Mouse (Mus musculus): ENCODE measurements around the gene Eapp. TPM values are rescaled to one million over a fixed set of nuclear protein-coding genes. Genes with fewer than 3 reads are reported as not detected.
"Not testable (repeated sequence)": the region's sequence is repeated elsewhere in the genome, so short reads cannot be mapped to it uniquely, and the experiment has no call there.

The Eapp gene
- polyA plus RNA-seq, 1 experiment: 7.1 TPM

- Histone ChIP-seq H3K27me3 (ENCODE audit: control insufficient read depth, insufficient read depth, low read length) (no peaks in the 10 kb centered on the region), H3K36me3 (ENCODE audit: control insufficient read depth, insufficient read depth, low read length) (peaks cover 2% of the 10 kb centered on the region; the same call in 1 of the 2 replicates), H3K27ac (ENCODE audit: insufficient read depth, low read length) (no peak overlapping the region), H3K4me1 (ENCODE audit: control insufficient read depth, insufficient read depth, insufficient read length) (no peaks in the 10 kb centered on the region), H3K4me3 (ENCODE audit: extremely low read depth, insufficient read depth, insufficient read length) (no peak overlapping the region)
- DNase-seq (ENCODE audit: low read depth in 1 of 2, low spot score in 2 of 2): no peak
- 91% methylated on average over 6 of the region's 6 CpGs for WGBS
- TF ChIP-seq CTCF (IDR thresholded peaks at IDR 0.05; ENCODE audit: extremely low read depth, insufficient read depth, insufficient read length, insufficient replicate concordance): no peak
Observed at GRCm38 (mm10) chr12:54665526-54665925, 30.2 kb downstream of the Eapp start.

- H3K4me1 ChIP-seq (ENCODE audit: control insufficient read depth, insufficient read depth, insufficient read length); H3K4me3 ChIP-seq (ENCODE audit: extremely low read depth, insufficient read depth, insufficient read length); H3K27me3 ChIP-seq (ENCODE audit: control insufficient read depth, insufficient read depth, low read length); DNase-seq (ENCODE audit: low read depth in 1 of 2, low spot score in 2 of 2); H3K36me3 ChIP-seq (ENCODE audit: control insufficient read depth, insufficient read depth, low read length); H3K27ac ChIP-seq (ENCODE audit: insufficient read depth, low read length): not testable (repeated sequence)
- 87% methylated on average over 5 of the region's 5 CpGs for WGBS
Observed at GRCm38 (mm10) chr12:54661470-54661869, 34.2 kb downstream of the Eapp start.

- Histone ChIP-seq H3K27me3 (ENCODE audit: control insufficient read depth, insufficient read depth, low read length) (no peaks in the 10 kb centered on the region), H3K36me3 (ENCODE audit: control insufficient read depth, insufficient read depth, low read length) (no peaks in the 10 kb centered on the region), H3K27ac (ENCODE audit: insufficient read depth, low read length) (no peak overlapping the region), H3K4me3 (ENCODE audit: extremely low read depth, insufficient read depth, insufficient read length) (no peak overlapping the region), H3K4me1 (ENCODE audit: control insufficient read depth, insufficient read depth, insufficient read length) (peaks cover 3% of the 10 kb centered on the region; the same call in 1 of the 2 replicates)
- 87% methylated on average over 3 of the region's 3 CpGs for WGBS
- DNase-seq (ENCODE audit: low read depth in 1 of 2, low spot score in 2 of 2): no peak
- no peak for TF ChIP-seq CTCF (IDR thresholded peaks at IDR 0.05; ENCODE audit: extremely low read depth, insufficient read depth, insufficient read length, insufficient replicate concordance)
- no peak for TF ChIP-seq POLR2A (IDR thresholded peaks at IDR 0.05; ENCODE audit: low read depth, low read length)
Observed at GRCm38 (mm10) chr12:54659901-54660300, 35.8 kb downstream of the Eapp start.

GRCm38 (mm10) chr12:54658425-54659092, 37.1 kb downstream of the Eapp start:
- 38% methylated on average over 7 of the region's 7 CpGs for WGBS
- Histone ChIP-seq H3K4me3 (ENCODE audit: extremely low read depth, insufficient read depth, insufficient read length) (no peak overlapping the region), H3K27me3 (ENCODE audit: control insufficient read depth, insufficient read depth, low read length) (no peaks in the 10 kb centered on the region), H3K4me1 (ENCODE audit: control insufficient read depth, insufficient read depth, insufficient read length) (peaks cover 5% of the 10 kb centered on the region; the same call in 1 of the 2 replicates), H3K36me3 (ENCODE audit: control insufficient read depth, insufficient read depth, low read length) (no peaks in the 10 kb centered on the region), H3K27ac (ENCODE audit: insufficient read depth, low read length) (no peak overlapping the region)
- TF ChIP-seq CTCF (IDR thresholded peaks at IDR 0.05; ENCODE audit: extremely low read depth, insufficient read depth, insufficient read length, insufficient replicate concordance) (no peak), POLR2A (IDR thresholded peaks at IDR 0.05; ENCODE audit: low read depth, low read length) (no peak)
- no peak for DNase-seq (ENCODE audit: low read depth in 1 of 2, low spot score in 2 of 2)

- DNase-seq (ENCODE audit: low read depth in 1 of 2, low spot score in 2 of 2): no peak
- no peak overlapping the region for H3K27ac ChIP-seq (ENCODE audit: insufficient read depth, low read length)
- H3K4me3 ChIP-seq (ENCODE audit: extremely low read depth, insufficient read depth, insufficient read length): no peak overlapping the region
- no peaks in the 10 kb centered on the region for H3K27me3 ChIP-seq (ENCODE audit: control insufficient read depth, insufficient read depth, low read length)
- TF ChIP-seq CTCF (IDR thresholded peaks at IDR 0.05; ENCODE audit: extremely low read depth, insufficient read depth, insufficient read length, insufficient replicate concordance): no peak
- TF ChIP-seq POLR2A (IDR thresholded peaks at IDR 0.05; ENCODE audit: low read depth, low read length): no peak
- H3K4me1 ChIP-seq (ENCODE audit: control insufficient read depth, insufficient read depth, insufficient read length): peaks cover 5% of the 10 kb centered on the region; the same call in 1 of the 2 replicates
- 92% methylated on average over 5 of the region's 5 CpGs for WGBS
- H3K36me3 ChIP-seq (ENCODE audit: control insufficient read depth, insufficient read depth, low read length): no peaks in the 10 kb centered on the region
Observed at GRCm38 (mm10) chr12:54657951-54658350, 37.7 kb downstream of the Eapp start.

GRCm38 (mm10) chr12:54657226-54657625, 38.5 kb downstream of the Eapp start:
- no peaks in the 10 kb centered on the region for H3K27me3 ChIP-seq (ENCODE audit: control insufficient read depth, insufficient read depth, low read length)
- 78% methylated on average over 2 of the region's 2 CpGs for WGBS
- no peak for DNase-seq (ENCODE audit: low read depth in 1 of 2, low spot score in 2 of 2)
- H3K4me1 ChIP-seq (ENCODE audit: control insufficient read depth, insufficient read depth, insufficient read length): peaks cover 5% of the 10 kb centered on the region; the same call in 1 of the 2 replicates
- no peak overlapping the region for H3K27ac ChIP-seq (ENCODE audit: insufficient read depth, low read length)
- H3K4me3 ChIP-seq (ENCODE audit: extremely low read depth, insufficient read depth, insufficient read length): no peak overlapping the region
- H3K36me3 ChIP-seq (ENCODE audit: control insufficient read depth, insufficient read depth, low read length): no peaks in the 10 kb centered on the region
- TF ChIP-seq POLR2A (IDR thresholded peaks at IDR 0.05; ENCODE audit: low read depth, low read length) (no peak), CTCF (IDR thresholded peaks at IDR 0.05; ENCODE audit: extremely low read depth, insufficient read depth, insufficient read length, insufficient replicate concordance) (no peak)

GRCm38 (mm10) chr12:54656396-54657171, 39.1 kb downstream of the Eapp start, which contains the start of gene Sptssa:
Gene Sptssa, minus strand, starts transcription at chr12:54656573.
- H3K27ac ChIP-seq (ENCODE audit: insufficient read depth, low read length): peak within 1 kb of the TSS; percentile 61
- 10% methylated on average over 53 of the region's 53 CpGs for WGBS

More at GRCm38 (mm10) chr12:54656396-54657171, 39.1 kb downstream of the Eapp start, which contains the start of gene Sptssa:
- peak; percentile 70 for TF ChIP-seq POLR2A (IDR thresholded peaks at IDR 0.05; ENCODE audit: low read depth, low read length)
- no peak for TF ChIP-seq CTCF (IDR thresholded peaks at IDR 0.05; ENCODE audit: extremely low read depth, insufficient read depth, insufficient read length, insufficient replicate concordance)
- DNase-seq (ENCODE audit: low read depth in 1 of 2, low spot score in 2 of 2): peak; percentile 79 to 93
- H3K4me1 ChIP-seq (ENCODE audit: control insufficient read depth, insufficient read depth, insufficient read length): peaks cover 5% of the 10 kb centered on the region; the same call in 1 of the 2 replicates
- peak within 1 kb of the TSS; percentile 95 for H3K4me3 ChIP-seq (ENCODE audit: extremely low read depth, insufficient read depth, insufficient read length)
- no peaks in the 10 kb centered on the region for H3K36me3 ChIP-seq (ENCODE audit: control insufficient read depth, insufficient read depth, low read length)
- no peaks in the 10 kb centered on the region for H3K27me3 ChIP-seq (ENCODE audit: control insufficient read depth, insufficient read depth, low read length)

All from spleen, adult 2 months (tissue).